Mouse (Mus musculus) forebrain, embryonic 11.5 days (tissue): ENCODE data around the gene Galnt6. TPM values are rescaled to one million over a fixed set of nuclear protein-coding genes. Genes with fewer than 3 reads are reported as not detected.

Source experiments
- ATAC-seq: fragments of 200-750 bp; cut with Nextera tagmentation; replicated peaks from 2 replicates; pipeline ENCODE4 v1.8.0; 2017; ENCODE audit warnings: moderate TSS enrichment; ENCODE audit not compliant: low FRiP score
- DNase-seq: peaks from one replicate; pipeline ENCODE4 v3.0.0-alpha.2; 2017; ENCODE audit warnings: low spot score
- H3K27ac ChIP-seq: fragments of 300-500 bp; sonication (generic); 2 replicates; pipeline ENCODE4 v1.5.1; 2014; ENCODE audit warnings: low read depth, low read length
- H3K27me3 ChIP-seq: fragments of 300-500 bp; sonication (generic); 2 replicates; pipeline ENCODE4 v1.6.1; 2014; ENCODE audit warnings: mild to moderate bottlenecking, low read length, mixed read lengths; ENCODE audit not compliant: control insufficient read depth, insufficient read depth
- H3K36me3 ChIP-seq: fragments of 300-500 bp; sonication (generic); 2 replicates; pipeline ENCODE4 v1.6.1; 2014; ENCODE audit warnings: mild to moderate bottlenecking, low read length, moderate library complexity, mixed read lengths; ENCODE audit not compliant: control insufficient read depth, insufficient read depth
- H3K4me1 ChIP-seq: fragments of 300-500 bp; sonication (generic); replicated peaks from 2 replicates; pipeline ENCODE4 v1.6.1; 2014; ENCODE audit warnings: low read length, mixed read lengths; ENCODE audit not compliant: control insufficient read depth, insufficient read depth
- H3K4me2 ChIP-seq: fragments of 300-500 bp; sonication (generic); 2 replicates; pipeline ENCODE4 v1.6.1; 2014; ENCODE audit warnings: low read depth, mild to moderate bottlenecking, low read length, moderate library complexity, mixed read lengths; ENCODE audit not compliant: severe bottlenecking
- H3K4me3 ChIP-seq: fragments of 300-500 bp; sonication (generic); 2 replicates; pipeline ENCODE4 v1.5.1; 2014; ENCODE audit warnings: low read depth, low read length
- H3K9ac ChIP-seq: fragments of 300-500 bp; sonication (generic); 2 replicates; pipeline ENCODE4 v1.6.1; 2014; ENCODE audit warnings: low read length
- H3K9me3 ChIP-seq: fragments of 300-500 bp; sonication (generic); 2 replicates; pipeline ENCODE4 v1.6.1; 2016; ENCODE audit warnings: low read length, mixed read lengths; ENCODE audit not compliant: control insufficient read depth
- WGBS: fragments of 180-500 bp; shearing (Covaris S2); extraction: QIAGEN DNeasy Blood & Tissue Kit; methylation state at CpG from one replicate; pipeline ENCODE4 v1.1.7; 2014; 5-methylcytosine and 5-hydroxymethylcytosine counted together
- microRNA-seq: library from miRNA; unstranded; fragments of <30 nt; microRNA quantifications from one replicate; pipeline ENCODE4, GENCODE M21; 2016; ENCODE audit not compliant: insufficient number of aligned reads
- polyA plus RNA-seq: library from polyadenylated mRNA; unstranded; fragments of >200 nt; fragmentation: Nextera tagmentation; extraction: Ambion mirVana; gene quantifications from 2 replicates; pipeline ENCODE4 v1.2.1, GENCODE M21; 2014

Galnt6 gene
- polyA plus RNA-seq, 1 experiment from 2014 or later, result 0.20 TPM

- Histone ChIP-seq H3K9me3 (no peaks in the 10 kb centered on the region), H3K27ac (no peak overlapping the region), H3K36me3 (no peaks in the 10 kb centered on the region), H3K4me1 (no peaks in the 10 kb centered on the region), H3K4me3 (no peak overlapping the region), H3K9ac (no peak overlapping the region), H3K27me3 (no peaks in the 10 kb centered on the region), H3K4me2 (no peak overlapping the region)
- DNase-seq, result no peak
- no peak for ATAC-seq
- 88% methylated on average over 9 of the region's 9 CpGs for WGBS
These were observed 68.9 kb downstream of the Galnt6 start for GRCm38 (mm10) chr15:100660306-100660705.

- DNase-seq (no peak), ATAC-seq (no peak)
- Histone ChIP-seq H3K4me1 (no peaks in the 10 kb centered on the region), H3K9ac (no peak overlapping the region), H3K36me3 (no peaks in the 10 kb centered on the region), H3K27me3 (no peaks in the 10 kb centered on the region), H3K4me3 (no peak overlapping the region), H3K4me2 (no peak overlapping the region), H3K27ac (no peak overlapping the region), H3K9me3 (no peaks in the 10 kb centered on the region)
- 83% methylated on average over 5 of the region's 5 CpGs for WGBS
These were observed 74.0 kb downstream of the Galnt6 start for GRCm38 (mm10) chr15:100655201-100655600.

GRCm38 (mm10) chr15:100654271-100654670, 74.9 kb downstream of the Galnt6 start:
- H3K27ac ChIP-seq, result no peak overlapping the region
- no peak for DNase-seq
- no peaks in the 10 kb centered on the region for H3K36me3 ChIP-seq

GRCm38 (mm10) chr15:100651610-100652009, 77.6 kb downstream of the Galnt6 start:
- H3K4me1 ChIP-seq, result no peaks in the 10 kb centered on the region
- H3K27me3 ChIP-seq, result no peaks in the 10 kb centered on the region
- no peaks in the 10 kb centered on the region for H3K36me3 ChIP-seq
- WGBS, result 91% methylated on average over 9 of the region's 9 CpGs
- H3K4me2 ChIP-seq, result no peak overlapping the region
- no peaks in the 10 kb centered on the region for H3K9me3 ChIP-seq
- H3K4me3 ChIP-seq, result no peak overlapping the region
- ATAC-seq, result no peak
- DNase-seq, result no peak
- H3K9ac ChIP-seq, result no peak overlapping the region
- no peak overlapping the region for H3K27ac ChIP-seq

More at GRCm38 (mm10) chr15:100654271-100654670, 74.9 kb downstream of the Galnt6 start:
- WGBS, result 83% methylated on average over 1 of the region's 1 CpGs
- no peak overlapping the region for H3K4me3 ChIP-seq
- no peaks in the 10 kb centered on the region for H3K4me1 ChIP-seq
- H3K4me2 ChIP-seq, result no peak overlapping the region
- H3K27me3 ChIP-seq, result no peaks in the 10 kb centered on the region
- H3K9me3 ChIP-seq, result no peaks in the 10 kb centered on the region
- no peak overlapping the region for H3K9ac ChIP-seq
- no peak for ATAC-seq

GRCm38 (mm10) chr15:100650111-100650510, 79.1 kb downstream of the Galnt6 start:
- H3K27me3 ChIP-seq, result no peaks in the 10 kb centered on the region
- H3K9me3 ChIP-seq, result no peaks in the 10 kb centered on the region
- H3K27ac ChIP-seq, result no peak overlapping the region
- H3K4me3 ChIP-seq, result no peak overlapping the region
- ATAC-seq, result no peak
- no peak overlapping the region for H3K4me2 ChIP-seq
- H3K36me3 ChIP-seq, result no peaks in the 10 kb centered on the region
- H3K4me1 ChIP-seq, result no peaks in the 10 kb centered on the region
- WGBS, result 84% methylated on average over 10 of the region's 10 CpGs
- no peak overlapping the region for H3K9ac ChIP-seq
- DNase-seq, result no peak

GRCm38 (mm10) chr15:100646161-100646560, 83.0 kb downstream of the Galnt6 start:
- ATAC-seq (no peak), DNase-seq (no peak)
- Histone ChIP-seq H3K27ac (no peak overlapping the region), H3K9me3 (no peaks in the 10 kb centered on the region), H3K4me1 (no peaks in the 10 kb centered on the region), H3K4me3 (no peak overlapping the region), H3K27me3 (no peaks in the 10 kb centered on the region), H3K4me2 (no peak overlapping the region), H3K36me3 (no peaks in the 10 kb centered on the region), H3K9ac (no peak overlapping the region)
- WGBS, result 80% methylated on average over 6 of the region's 6 CpGs

GRCm38 (mm10) chr15:100642451-100642850, 86.7 kb downstream of the Galnt6 start:
- no peak for DNase-seq
- no peak for ATAC-seq
- 92% methylated on average over 7 of the region's 7 CpGs for WGBS

More at GRCm38 (mm10) chr15:100642451-100642850, 86.7 kb downstream of the Galnt6 start:
- H3K9me3 ChIP-seq, result no peaks in the 10 kb centered on the region
- no peak overlapping the region for H3K4me3 ChIP-seq
- H3K4me1 ChIP-seq, result no peaks in the 10 kb centered on the region
- peaks cover 11% of the 10 kb centered on the region for H3K27me3 ChIP-seq
- H3K9ac ChIP-seq, result no peak overlapping the region
- H3K4me2 ChIP-seq, result no peak overlapping the region
- no peak overlapping the region for H3K27ac ChIP-seq
- no peaks in the 10 kb centered on the region for H3K36me3 ChIP-seq

Small RNA genes lying within 50 kb of the gene (microRNA-seq; reads per million reads assigned to microRNA genes)
- not detected for gene Mir6961

Other genes starting within 250 kb of the Galnt6 start
- gene Csrnp2, start 233.9 kb downstream of the Galnt6 start, polyA plus RNA-seq, result 26.3 and 26.4 TPM in 2 replicates
- 31.7 and 32.9 TPM in 2 replicates for gene Tfcp2, start 177.4 kb downstream of the Galnt6 start, polyA plus RNA-seq
- 15.6 and 17.1 TPM in 2 replicates for gene Pou6f1, start 129.4 kb downstream of the Galnt6 start, polyA plus RNA-seq
- 228 and 235 TPM in 2 replicates for gene Dazap2, start 114.0 kb downstream of the Galnt6 start, polyA plus RNA-seq
- 3.7 and 4.1 TPM in 2 replicates for gene Smagp, start 92.4 kb downstream of the Galnt6 start, polyA plus RNA-seq
- 3.9 and 5.4 TPM in 2 replicates for gene Bin2, start 59.8 kb downstream of the Galnt6 start, polyA plus RNA-seq
- 1.1 and 1.3 TPM in 2 replicates for gene Cela1, start 41.5 kb downstream of the Galnt6 start, polyA plus RNA-seq
- gene Slc4a8, start 32.4 kb upstream of the Galnt6 start, polyA plus RNA-seq, result 12.3 and 12.8 TPM in 2 replicates
- gene Scn8a, start 140.5 kb upstream of the Galnt6 start, polyA plus RNA-seq, result 13.9 and 14.1 TPM in 2 replicates